Mouse (Mus musculus): ENCODE measurements around the gene Acot7. TPM values are rescaled to one million over a fixed set of nuclear protein-coding genes. Genes with fewer than 3 reads are reported as not detected.

Gene Acot7
- polyA plus RNA-seq, 1 experiment from 2014 or later = 12.0 TPM

DNA sequence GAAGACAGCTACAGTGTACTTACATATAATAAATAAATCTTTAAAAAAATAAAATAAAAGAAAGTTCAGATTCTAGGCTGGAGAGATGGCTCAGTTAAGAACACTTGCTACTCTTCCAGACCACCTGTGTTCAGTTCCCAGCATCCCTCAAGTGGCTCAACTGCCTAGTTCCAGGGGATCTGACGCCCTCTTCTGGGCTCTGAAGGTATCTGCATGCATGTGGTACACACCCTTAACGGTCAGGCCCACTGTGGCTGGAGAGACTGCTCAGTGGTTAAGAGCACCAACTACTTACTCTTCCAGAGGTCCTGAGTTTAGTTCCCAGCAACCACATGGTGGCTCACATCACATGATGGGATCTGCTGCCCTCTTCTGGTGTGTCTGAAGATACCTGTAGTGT lies 100.0 kb downstream of the Acot7 start:
- DNase-seq (no peak), ATAC-seq (no peak)
- Histone ChIP-seq H3K4me3 (ENCODE audit: low read depth, low read length) (no peak overlapping the region), H3K4me2 (ENCODE audit: low read depth, low read length) (no peak overlapping the region), H3K4me1 (ENCODE audit: insufficient read depth) (peaks cover 12% of the 10 kb centered on the region), H3K27ac (ENCODE audit: low read depth) (no peak overlapping the region), H3K9me3 (ENCODE audit: low read length) (no peaks in the 10 kb centered on the region), H3K9ac (replicated peaks) (no peak overlapping the region), H3K36me3 (replicated peaks; ENCODE audit: insufficient read depth, low read length) (no peaks in the 10 kb centered on the region), H3K27me3 (ENCODE audit: insufficient read depth, low read length) (peaks cover 51% of the 10 kb centered on the region)
- no peak for TF ChIP-seq EP300 (IDR thresholded peaks at IDR 0.05; ENCODE audit: low read depth)
- TF ChIP-seq CTCF (IDR thresholded peaks at IDR 0.05; ENCODE audit: low read depth) = peak; percentile 24
- WGBS (ENCODE audit: insufficient replicate concordance) = 62% methylated on average over 2 of the region's 2 CpGs

DNA sequence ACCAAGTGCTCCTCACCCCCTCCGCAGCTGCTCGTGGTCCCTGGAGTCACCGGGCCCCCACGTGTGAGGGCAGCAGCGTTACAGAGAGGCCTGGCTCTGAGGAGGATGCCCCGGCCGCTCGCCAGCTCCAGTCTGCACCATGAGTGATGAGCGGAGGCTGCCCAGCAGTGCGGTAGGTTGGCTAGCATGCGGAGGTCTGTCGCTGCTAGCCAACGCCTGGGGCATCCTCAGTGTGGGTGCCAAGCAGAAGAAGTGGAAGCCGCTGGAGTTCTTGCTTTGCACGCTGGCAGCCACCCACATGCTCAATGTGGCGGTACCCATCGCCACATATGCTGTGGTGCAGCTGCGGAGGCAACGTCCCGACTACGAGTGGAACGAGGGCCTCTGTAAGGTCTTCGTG lies 101.1 kb downstream of the Acot7 start:
- H3K4me3 ChIP-seq (ENCODE audit: low read depth, low read length) = no peak overlapping the region
- H3K9ac ChIP-seq (replicated peaks) = no peak overlapping the region
- ATAC-seq (no peak), DNase-seq (no peak)
- WGBS (ENCODE audit: insufficient replicate concordance) = 85% methylated on average over 23 of the region's 23 CpGs
- TF ChIP-seq CTCF (IDR thresholded peaks at IDR 0.05; ENCODE audit: low read depth) (no peak), EP300 (IDR thresholded peaks at IDR 0.05; ENCODE audit: low read depth) (no peak)
- no peaks in the 10 kb centered on the region for H3K36me3 ChIP-seq (replicated peaks; ENCODE audit: insufficient read depth, low read length)
- no peaks in the 10 kb centered on the region for H3K9me3 ChIP-seq (ENCODE audit: low read length)
- no peak overlapping the region for H3K27ac ChIP-seq (ENCODE audit: low read depth)
- peaks cover 11% of the 10 kb centered on the region for H3K4me1 ChIP-seq (ENCODE audit: insufficient read depth)
- peaks cover 51% of the 10 kb centered on the region for H3K27me3 ChIP-seq (ENCODE audit: insufficient read depth, low read length)
- H3K4me2 ChIP-seq (ENCODE audit: low read depth, low read length) = no peak overlapping the region

DNA sequence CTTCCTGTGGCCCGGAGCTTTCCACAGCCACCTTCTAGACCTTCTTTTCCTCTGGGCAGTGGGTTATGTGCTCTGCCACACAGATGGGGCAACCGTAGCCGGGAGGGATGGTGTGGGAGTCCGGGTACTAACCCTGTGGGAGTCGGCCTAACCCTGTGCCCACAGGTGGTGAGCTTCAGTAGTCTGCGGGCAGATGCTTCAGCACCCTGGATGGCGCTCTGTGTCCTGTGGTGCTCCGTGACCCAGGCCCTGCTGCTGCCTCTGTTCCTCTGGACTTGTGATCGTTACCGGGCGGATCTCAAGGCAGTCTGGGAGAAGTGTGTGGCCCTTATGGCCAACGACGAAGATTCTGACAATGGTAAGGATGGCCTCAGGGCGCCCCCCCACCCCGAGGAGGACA lies 103.7 kb downstream of the Acot7 start:
- H3K4me2 ChIP-seq (ENCODE audit: low read depth, low read length) = no peak overlapping the region
- H3K9me3 ChIP-seq (ENCODE audit: low read length) = no peaks in the 10 kb centered on the region
- no peaks in the 10 kb centered on the region for H3K36me3 ChIP-seq (replicated peaks; ENCODE audit: insufficient read depth, low read length)
- peaks cover 7% of the 10 kb centered on the region for H3K4me1 ChIP-seq (ENCODE audit: insufficient read depth)
- TF ChIP-seq EP300 (IDR thresholded peaks at IDR 0.05; ENCODE audit: low read depth) = no peak
- TF ChIP-seq CTCF (IDR thresholded peaks at IDR 0.05; ENCODE audit: low read depth) = no peak
- H3K9ac ChIP-seq (replicated peaks) = no peak overlapping the region
- ATAC-seq = no peak
- H3K27me3 ChIP-seq (ENCODE audit: insufficient read depth, low read length) = peaks cover 55% of the 10 kb centered on the region
- H3K27ac ChIP-seq (ENCODE audit: low read depth) = no peak overlapping the region
- DNase-seq = no peak
- 42% methylated on average over 15 of the region's 15 CpGs for WGBS (ENCODE audit: insufficient replicate concordance)
- no peak overlapping the region for H3K4me3 ChIP-seq (ENCODE audit: low read depth, low read length)

DNA sequence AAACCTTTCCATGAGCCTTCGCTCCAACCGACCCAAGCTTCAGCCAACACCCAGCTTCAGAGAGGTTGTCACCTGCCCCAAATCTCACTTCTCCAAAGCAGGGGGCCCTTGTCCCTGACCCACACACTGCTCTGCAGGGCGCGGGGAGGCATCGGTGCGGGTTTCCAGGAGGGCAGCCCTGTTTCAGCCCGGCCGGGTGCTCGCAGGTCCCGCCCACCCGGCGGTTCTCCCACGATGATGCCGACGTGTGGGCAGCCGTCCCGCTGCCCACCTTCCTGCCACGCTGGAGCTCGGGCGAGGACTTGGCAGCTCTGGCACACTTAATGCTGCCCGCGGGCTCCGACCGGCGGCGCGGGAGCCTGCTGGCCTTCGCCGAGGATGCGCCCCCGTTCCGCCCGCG lies 104.8 kb downstream of the Acot7 start:
- H3K4me3 ChIP-seq (ENCODE audit: low read depth, low read length) = 0 out of 2 replicates have a peak overlapping the region, but pooled peaks have one; percentile 1
- 25% methylated on average over 22 of the region's 34 CpGs for WGBS (ENCODE audit: insufficient replicate concordance)
- ATAC-seq (no peak), DNase-seq (no peak)
- H3K27me3 ChIP-seq (ENCODE audit: insufficient read depth, low read length) = peaks cover 67% of the 10 kb centered on the region
- H3K4me1 ChIP-seq (ENCODE audit: insufficient read depth) = peaks cover 7% of the 10 kb centered on the region
- H3K36me3 ChIP-seq (replicated peaks; ENCODE audit: insufficient read depth, low read length) = no peaks in the 10 kb centered on the region
- peak overlapping the region; percentile 0; the same call in 1 of the 2 replicates for H3K4me2 ChIP-seq (ENCODE audit: low read depth, low read length)
- H3K27ac ChIP-seq (ENCODE audit: low read depth) = no peak overlapping the region
- no peak overlapping the region for H3K9ac ChIP-seq (replicated peaks)
- H3K9me3 ChIP-seq (ENCODE audit: low read length) = no peaks in the 10 kb centered on the region
- TF ChIP-seq CTCF (IDR thresholded peaks at IDR 0.05; ENCODE audit: low read depth) = no peak
- no peak for TF ChIP-seq EP300 (IDR thresholded peaks at IDR 0.05; ENCODE audit: low read depth)

DNA sequence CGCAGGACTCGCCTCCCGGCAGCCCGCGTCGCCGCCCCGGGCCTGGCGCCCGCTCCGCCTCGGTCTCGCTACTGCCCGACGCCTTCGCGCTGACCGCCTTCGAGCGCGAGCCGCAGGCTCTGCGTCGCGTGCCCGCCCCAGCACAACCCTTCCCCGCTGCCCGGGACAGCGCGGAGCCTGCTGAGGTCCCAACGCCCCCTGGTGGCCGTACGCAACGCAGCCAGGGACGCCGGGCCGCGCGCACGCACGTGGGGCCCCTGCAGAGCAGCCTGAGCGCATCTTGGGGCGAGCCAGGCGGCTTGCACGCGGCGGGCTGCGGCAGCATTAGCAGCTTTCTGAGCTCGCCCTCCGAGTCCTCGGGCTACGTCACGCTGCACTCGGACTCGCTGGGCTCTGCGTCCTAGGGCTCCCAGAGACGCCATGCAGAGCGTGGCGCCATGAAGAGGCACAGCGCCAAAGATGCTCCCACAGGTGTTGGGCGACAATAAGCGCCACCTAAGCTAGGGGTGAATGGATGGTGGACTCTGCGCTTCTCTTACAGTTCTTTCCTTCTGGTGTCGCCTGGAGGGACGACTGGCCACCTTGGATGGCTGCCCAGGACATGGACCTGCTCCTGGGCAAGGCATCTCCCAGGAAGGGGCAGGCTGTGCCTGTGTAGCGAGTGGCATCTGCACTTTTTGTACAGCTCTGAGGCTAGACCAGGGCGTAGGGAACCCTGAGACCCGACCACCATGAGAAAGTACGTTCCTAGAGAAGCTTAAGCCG lies 105.4 kb downstream of the Acot7 start:
- H3K27me3 ChIP-seq (ENCODE audit: insufficient read depth, low read length) = peaks cover 73% of the 10 kb centered on the region
- H3K27ac ChIP-seq (ENCODE audit: low read depth) = no peak overlapping the region
- 0 out of 2 replicates have a peak overlapping the region, but pooled peaks have one; percentile 1 for H3K4me3 ChIP-seq (ENCODE audit: low read depth, low read length)
- DNase-seq (peak; percentile 87), ATAC-seq (peak; percentile 87)
- no peak overlapping the region for H3K9ac ChIP-seq (replicated peaks)
- H3K36me3 ChIP-seq (replicated peaks; ENCODE audit: insufficient read depth, low read length) = no peaks in the 10 kb centered on the region
- TF ChIP-seq CTCF (IDR thresholded peaks at IDR 0.05; ENCODE audit: low read depth) (peak; percentile 91), EP300 (IDR thresholded peaks at IDR 0.05; ENCODE audit: low read depth) (no peak)
- H3K9me3 ChIP-seq (ENCODE audit: low read length) = no peaks in the 10 kb centered on the region
- H3K4me1 ChIP-seq (ENCODE audit: insufficient read depth) = peaks cover 7% of the 10 kb centered on the region
- 3% methylated on average over 70 of the region's 70 CpGs for WGBS (ENCODE audit: insufficient replicate concordance)
- peak overlapping the region; percentile 0; the same call in 1 of the 2 replicates for H3K4me2 ChIP-seq (ENCODE audit: low read depth, low read length)

DNA sequence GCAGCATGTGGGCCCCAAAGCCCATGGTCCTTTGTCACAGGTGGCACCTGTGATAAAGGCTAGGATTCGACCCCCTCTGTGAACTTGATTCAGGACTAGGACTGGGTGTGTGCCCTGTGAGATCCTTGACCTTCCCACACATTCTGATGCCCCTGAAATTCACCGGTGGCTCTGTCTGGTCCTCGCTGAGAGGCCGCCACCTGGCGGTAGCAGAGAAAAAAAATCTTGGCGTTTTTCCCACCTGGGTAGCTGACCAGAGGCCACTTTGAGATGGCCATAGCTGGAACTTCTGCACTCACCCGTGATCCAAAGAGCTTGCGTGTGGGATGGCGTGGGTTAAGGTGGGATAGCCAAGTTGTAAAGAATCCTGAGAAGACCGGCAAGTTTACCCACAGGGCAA lies 107.6 kb downstream of the Acot7 start:
- TF ChIP-seq CTCF (IDR thresholded peaks at IDR 0.05; ENCODE audit: low read depth) (peak; percentile 80), EP300 (IDR thresholded peaks at IDR 0.05; ENCODE audit: low read depth) (no peak)
- no peak for ATAC-seq
- 2% methylated on average over 10 of the region's 10 CpGs for WGBS (ENCODE audit: insufficient replicate concordance)
- peaks cover 88% of the 10 kb centered on the region for H3K27me3 ChIP-seq (ENCODE audit: insufficient read depth, low read length)
- H3K4me1 ChIP-seq (ENCODE audit: insufficient read depth) = peaks cover 7% of the 10 kb centered on the region
- H3K4me2 ChIP-seq (ENCODE audit: low read depth, low read length) = no peak overlapping the region
- no peak overlapping the region for H3K27ac ChIP-seq (ENCODE audit: low read depth)
- H3K36me3 ChIP-seq (replicated peaks; ENCODE audit: insufficient read depth, low read length) = no peaks in the 10 kb centered on the region
- H3K9ac ChIP-seq (replicated peaks) = no peak overlapping the region
- no peak overlapping the region for H3K4me3 ChIP-seq (ENCODE audit: low read depth, low read length)
- DNase-seq = peak; percentile 59
- no peaks in the 10 kb centered on the region for H3K9me3 ChIP-seq (ENCODE audit: low read length)
